Mouse (Mus musculus): ENCODE results near the gene Gm1553.

Gm1553 gene

DNA sequence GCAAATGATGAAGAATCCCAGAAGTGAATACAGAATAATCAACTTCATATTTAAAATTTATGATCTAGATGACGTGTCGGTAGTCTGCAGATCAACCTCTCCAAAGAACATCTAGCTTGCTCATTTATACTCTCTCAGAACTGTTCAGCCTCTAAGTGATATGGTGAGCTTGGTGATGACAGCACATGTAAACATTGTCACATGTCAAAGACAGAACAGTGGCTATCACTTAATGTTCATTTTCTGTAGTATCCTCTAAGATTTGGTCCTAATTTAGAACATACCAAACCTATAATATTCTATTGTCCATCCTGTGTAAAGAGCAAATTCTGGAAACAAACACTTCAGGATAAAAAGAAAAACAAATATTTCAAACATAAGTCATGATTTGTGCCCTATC is at the start of gene Gm1553:
TSS of gene Gm1553 (minus strand) at position 101 of the 400 bp plus-strand sequence.
- DNase-seq (ENCODE audit: low spot score) = no peak
